Mouse (Mus musculus): Measurements from ENCODE around the gene Hoxb2. TPM values are rescaled to one million over a fixed set of nuclear protein-coding genes. Genes with fewer than 3 reads are reported as not detected.

Hoxb2 gene
- polyA plus RNA-seq, 1 experiment from 2014 or later, result 42.3 TPM

- TF ChIP-seq CTCF (IDR thresholded peaks at IDR 0.05; ENCODE audit: low read depth), result no peak
- Histone ChIP-seq H3K4me1 (replicated peaks; ENCODE audit: insufficient read depth, low read length) (peaks cover 32% of the 10 kb centered on the region), H3K9me3 (replicated peaks; ENCODE audit: low read length) (no peaks in the 10 kb centered on the region), H3K4me3 (replicated peaks; ENCODE audit: low read depth, low read length) (peak overlapping the region; percentile 83), H3K9ac (ENCODE audit: low read depth, low read length) (peak overlapping the region; percentile 98), H3K36me3 (ENCODE audit: insufficient read depth, low read length) (0 out of 2 replicates have a peak, but pooled peaks cover 5% of the 10 kb centered on the region), H3K27ac (peak overlapping the region; percentile 99), H3K27me3 (ENCODE audit: insufficient read depth, low read length) (no peaks in the 10 kb centered on the region), H3K4me2 (ENCODE audit: low read length) (peak overlapping the region; percentile 96)
- 13% methylated on average over 38 of the region's 38 CpGs for WGBS
- ATAC-seq (replicated peaks; ENCODE audit: low FRiP score, low read depth) (no peak), DNase-seq (ENCODE audit: low spot score) (no peak)
These were observed 45.7 kb upstream of the Hoxb2 start for GRCm38 (mm10) chr11:96304381-96305195.

DNA sequence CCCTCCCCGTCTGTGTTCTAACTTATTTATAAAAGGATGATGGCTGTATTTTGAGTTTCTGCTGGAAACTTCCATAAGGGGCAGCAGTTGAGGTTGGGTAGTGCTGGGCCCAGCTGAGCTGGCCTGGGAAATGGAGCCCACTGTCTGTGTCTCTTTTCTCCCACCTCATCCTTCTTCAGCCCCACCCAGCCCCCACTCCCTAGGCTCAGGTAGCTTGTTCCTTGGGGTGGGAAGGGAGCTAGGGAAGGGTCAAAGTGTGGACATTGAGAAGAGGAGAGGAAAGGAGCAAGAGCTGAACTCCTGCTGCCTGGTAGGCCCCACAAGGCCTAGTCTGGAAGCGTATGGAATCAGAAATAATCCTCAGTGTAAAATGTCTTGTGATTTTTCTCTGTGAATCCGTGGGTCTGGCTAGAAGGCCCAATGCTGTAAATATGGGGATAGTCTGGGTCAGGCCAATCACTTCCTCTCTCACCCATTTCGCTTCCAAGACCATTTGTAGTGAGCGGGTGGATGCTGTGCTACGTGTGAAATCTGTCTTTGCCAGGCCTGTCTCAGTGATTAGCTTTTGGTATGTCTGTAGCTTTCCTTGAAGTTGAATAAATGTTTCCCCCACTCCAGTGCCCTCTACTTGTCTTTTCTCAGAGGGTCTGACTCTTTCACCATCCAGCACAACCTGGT lies 44.7 kb upstream of the Hoxb2 start:
- Histone ChIP-seq H3K4me2 (ENCODE audit: low read length) (peak overlapping the region; percentile 96), H3K27ac (peak overlapping the region; percentile 99), H3K27me3 (ENCODE audit: insufficient read depth, low read length) (no peaks in the 10 kb centered on the region), H3K4me1 (replicated peaks; ENCODE audit: insufficient read depth, low read length) (peaks cover 39% of the 10 kb centered on the region), H3K9me3 (replicated peaks; ENCODE audit: low read length) (no peaks in the 10 kb centered on the region), H3K9ac (ENCODE audit: low read depth, low read length) (peak overlapping the region; percentile 98), H3K4me3 (replicated peaks; ENCODE audit: low read depth, low read length) (peak overlapping the region; percentile 83), H3K36me3 (ENCODE audit: insufficient read depth, low read length) (0 out of 2 replicates have a peak, but pooled peaks cover 5% of the 10 kb centered on the region)
- WGBS, result 35% methylated on average over 6 of the region's 6 CpGs
- ATAC-seq (replicated peaks; ENCODE audit: low FRiP score, low read depth) (no peak), DNase-seq (ENCODE audit: low spot score) (no peak)
- TF ChIP-seq CTCF (IDR thresholded peaks at IDR 0.05; ENCODE audit: low read depth), result no peak

GRCm38 (mm10) chr11:96306183-96306907 lies 44.0 kb upstream of the Hoxb2 start:
- no peak for TF ChIP-seq CTCF (IDR thresholded peaks at IDR 0.05; ENCODE audit: low read depth)
- DNase-seq (ENCODE audit: low spot score), result no peak
- peak; percentile 23; the same call in 1 of the 2 replicates for ATAC-seq (replicated peaks; ENCODE audit: low FRiP score, low read depth)
- Histone ChIP-seq H3K27me3 (ENCODE audit: insufficient read depth, low read length) (no peaks in the 10 kb centered on the region), H3K4me3 (replicated peaks; ENCODE audit: low read depth, low read length) (peak overlapping the region; percentile 83), H3K9ac (ENCODE audit: low read depth, low read length) (peak overlapping the region; percentile 98), H3K4me2 (ENCODE audit: low read length) (peak overlapping the region; percentile 96), H3K9me3 (replicated peaks; ENCODE audit: low read length) (no peaks in the 10 kb centered on the region), H3K4me1 (replicated peaks; ENCODE audit: insufficient read depth, low read length) (peaks cover 44% of the 10 kb centered on the region), H3K36me3 (ENCODE audit: insufficient read depth, low read length) (0 out of 2 replicates have a peak, but pooled peaks cover 5% of the 10 kb centered on the region), H3K27ac (peak overlapping the region; percentile 99)
- WGBS, result 17% methylated on average over 7 of the region's 7 CpGs

DNA sequence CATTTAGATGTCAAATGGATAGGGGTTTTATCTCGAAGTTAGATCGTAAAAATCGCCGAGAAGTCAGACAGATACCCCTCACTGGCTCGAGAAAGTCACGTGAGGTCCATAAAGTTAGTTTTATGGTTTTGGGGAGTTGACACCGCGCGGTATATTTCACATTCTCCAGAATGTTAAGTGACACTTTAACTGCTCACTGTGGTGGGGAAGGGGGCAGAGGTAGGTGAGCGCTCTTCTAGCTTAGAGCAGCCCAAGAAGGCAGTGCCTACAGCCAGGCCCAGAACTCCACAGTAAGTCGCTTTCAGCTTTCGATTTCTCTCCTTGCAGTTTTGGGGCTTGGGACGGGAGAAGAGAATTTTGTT lies 43.4 kb upstream of the Hoxb2 start:
- H3K9me3 ChIP-seq (replicated peaks; ENCODE audit: low read length), result no peaks in the 10 kb centered on the region
- peak overlapping the region; percentile 99 for H3K27ac ChIP-seq
- H3K9ac ChIP-seq (ENCODE audit: low read depth, low read length), result peak overlapping the region; percentile 98
- no peaks in the 10 kb centered on the region for H3K36me3 ChIP-seq (ENCODE audit: insufficient read depth, low read length)
- H3K4me1 ChIP-seq (replicated peaks; ENCODE audit: insufficient read depth, low read length), result peaks cover 39% of the 10 kb centered on the region
- H3K27me3 ChIP-seq (ENCODE audit: insufficient read depth, low read length), result no peaks in the 10 kb centered on the region
- DNase-seq (ENCODE audit: low spot score), result peak; percentile 97
- ATAC-seq (replicated peaks; ENCODE audit: low FRiP score, low read depth), result peak; percentile 62
- H3K4me3 ChIP-seq (replicated peaks; ENCODE audit: low read depth, low read length), result peak overlapping the region; percentile 83
- H3K4me2 ChIP-seq (ENCODE audit: low read length), result peak overlapping the region; percentile 96
- no peak for TF ChIP-seq CTCF (IDR thresholded peaks at IDR 0.05; ENCODE audit: low read depth)
- WGBS, result 11% methylated on average over 13 of the region's 13 CpGs

- DNase-seq (ENCODE audit: low spot score) (no peak), ATAC-seq (replicated peaks; ENCODE audit: low FRiP score, low read depth) (no peak)
- peak overlapping the region; percentile 99 for H3K27ac ChIP-seq
- H3K9ac ChIP-seq (ENCODE audit: low read depth, low read length), result peak overlapping the region; percentile 98
- H3K4me3 ChIP-seq (replicated peaks; ENCODE audit: low read depth, low read length), result peak overlapping the region; percentile 83
- peak overlapping the region; percentile 96 for H3K4me2 ChIP-seq (ENCODE audit: low read length)
- no peaks in the 10 kb centered on the region for H3K27me3 ChIP-seq (ENCODE audit: insufficient read depth, low read length)
- H3K9me3 ChIP-seq (replicated peaks; ENCODE audit: low read length), result no peaks in the 10 kb centered on the region
- peaks cover 33% of the 10 kb centered on the region for H3K4me1 ChIP-seq (replicated peaks; ENCODE audit: insufficient read depth, low read length)
- no peak for TF ChIP-seq CTCF (IDR thresholded peaks at IDR 0.05; ENCODE audit: low read depth)
- H3K36me3 ChIP-seq (ENCODE audit: insufficient read depth, low read length), result no peaks in the 10 kb centered on the region
- WGBS, result 12% methylated on average over 4 of the region's 4 CpGs
These were observed 41.6 kb upstream of the Hoxb2 start for GRCm38 (mm10) chr11:96308763-96309162.

GRCm38 (mm10) chr11:96309288-96309687 lies 41.0 kb upstream of the Hoxb2 start:
- peak overlapping the region; percentile 98 for H3K9ac ChIP-seq (ENCODE audit: low read depth, low read length)
- H3K27me3 ChIP-seq (ENCODE audit: insufficient read depth, low read length), result no peaks in the 10 kb centered on the region
- peak; percentile 24; the same call in 1 of the 2 replicates for TF ChIP-seq CTCF (IDR thresholded peaks at IDR 0.05; ENCODE audit: low read depth)
- DNase-seq (ENCODE audit: low spot score), result peak; percentile 95
- WGBS, result 6% methylated on average over 4 of the region's 4 CpGs
- H3K9me3 ChIP-seq (replicated peaks; ENCODE audit: low read length), result no peaks in the 10 kb centered on the region
- peaks cover 33% of the 10 kb centered on the region for H3K4me1 ChIP-seq (replicated peaks; ENCODE audit: insufficient read depth, low read length)
- peak overlapping the region; percentile 99 for H3K27ac ChIP-seq
- H3K36me3 ChIP-seq (ENCODE audit: insufficient read depth, low read length), result no peaks in the 10 kb centered on the region
- peak overlapping the region; percentile 83 for H3K4me3 ChIP-seq (replicated peaks; ENCODE audit: low read depth, low read length)
- H3K4me2 ChIP-seq (ENCODE audit: low read length), result peak overlapping the region; percentile 96
- ATAC-seq (replicated peaks; ENCODE audit: low FRiP score, low read depth), result no peak
